Mouse (Mus musculus) intestine, embryonic 16.5 days (tissue): Measurements from ENCODE around the gene Prss34. TPM values are rescaled to one million over a fixed set of nuclear protein-coding genes. Genes with fewer than 3 reads are reported as not detected.

Experiments used
- ATAC-seq: fragments of 200-750 bp; cut with Nextera tagmentation; 2 replicates; pipeline ENCODE4 v1.8.0; 2017; ENCODE audit warnings: moderate TSS enrichment, moderate library complexity
- H3K27ac ChIP-seq: fragments of 300-500 bp; sonication (generic); 2 replicates; pipeline ENCODE4 v1.5.1; 2014; ENCODE audit warnings: mild to moderate bottlenecking, low read length
- H3K27me3 ChIP-seq: fragments of 300-500 bp; sonication (generic); replicated peaks from 2 replicates; pipeline ENCODE4 v1.6.1; 2014; ENCODE audit warnings: low read length, control low read depth, mixed read lengths; ENCODE audit not compliant: control insufficient read depth, insufficient read depth
- H3K36me3 ChIP-seq: fragments of 300-500 bp; sonication (generic); 2 replicates; pipeline ENCODE4 v1.6.1; 2014; ENCODE audit warnings: low read length, control low read depth; ENCODE audit not compliant: control insufficient read depth, insufficient read depth
- H3K4me1 ChIP-seq: fragments of 300-500 bp; sonication (generic); 2 replicates; pipeline ENCODE4 v1.6.1; 2014; ENCODE audit warnings: low read length, control low read depth, mixed read lengths; ENCODE audit not compliant: control insufficient read depth, insufficient read depth
- H3K4me2 ChIP-seq: fragments of 300-500 bp; sonication (generic); 2 replicates; pipeline ENCODE4 v1.6.1; 2014; ENCODE audit warnings: low read depth, low read length, control low read depth
- H3K4me3 ChIP-seq: fragments of 300-500 bp; sonication (generic); 2 replicates; pipeline ENCODE4 v1.5.1; 2014; ENCODE audit warnings: mild to moderate bottlenecking, low read length
- H3K9ac ChIP-seq: fragments of 300-500 bp; sonication (generic); 2 replicates; pipeline ENCODE4 v1.6.1; 2014; ENCODE audit warnings: low read depth, low read length
- H3K9me3 ChIP-seq: fragments of 300-500 bp; sonication (generic); 2 replicates; pipeline ENCODE4 v1.6.1; 2016; ENCODE audit warnings: low read length, control low read depth; ENCODE audit not compliant: control insufficient read depth
- WGBS: fragments of 180-500 bp; shearing (Covaris S2); extraction: QIAGEN DNeasy Blood & Tissue Kit; methylation state at CpG from one replicate; pipeline ENCODE4 v1.1.7; 2014; 5-methylcytosine and 5-hydroxymethylcytosine counted together
- polyA plus RNA-seq: library from polyadenylated mRNA; unstranded; fragments of >200 nt; fragmentation: Nextera tagmentation; extraction: Ambion mirVana; gene quantifications from 2 replicates; pipeline ENCODE4 v1.2.1, GENCODE M21; 2015

Prss34 gene
- polyA plus RNA-seq, 1 experiment from 2014 or later, result 0.39 TPM

DNA sequence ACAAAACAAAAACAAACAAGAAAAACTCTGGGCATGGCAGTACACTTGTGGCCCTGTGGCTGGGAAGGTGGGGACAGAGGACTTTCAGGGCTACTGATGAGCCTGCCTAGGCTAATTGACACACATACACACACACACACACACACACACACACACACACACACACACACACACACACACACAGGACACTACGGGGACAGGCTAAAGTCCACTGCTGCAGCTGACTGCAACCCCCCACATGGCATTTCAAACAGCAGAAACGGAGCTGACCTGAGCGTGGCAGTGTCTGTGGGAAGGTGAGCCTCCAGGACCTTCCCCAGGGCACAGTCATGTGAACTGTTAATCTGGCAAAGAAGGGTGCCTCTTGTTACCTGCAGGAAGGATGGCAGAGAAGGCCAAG lies 43.3 kb downstream of the Prss34 start:
- no peak overlapping the region for H3K4me3 ChIP-seq
- H3K9me3 ChIP-seq, result no peaks in the 10 kb centered on the region
- H3K4me2 ChIP-seq, result no peak overlapping the region
- no peak for ATAC-seq
- WGBS, result 39% methylated on average over 3 of the region's 3 CpGs
- no peaks in the 10 kb centered on the region for H3K27me3 ChIP-seq
- no peak overlapping the region for H3K27ac ChIP-seq
- H3K36me3 ChIP-seq, result no peaks in the 10 kb centered on the region
- no peaks in the 10 kb centered on the region for H3K4me1 ChIP-seq
- no peak overlapping the region for H3K9ac ChIP-seq

DNA sequence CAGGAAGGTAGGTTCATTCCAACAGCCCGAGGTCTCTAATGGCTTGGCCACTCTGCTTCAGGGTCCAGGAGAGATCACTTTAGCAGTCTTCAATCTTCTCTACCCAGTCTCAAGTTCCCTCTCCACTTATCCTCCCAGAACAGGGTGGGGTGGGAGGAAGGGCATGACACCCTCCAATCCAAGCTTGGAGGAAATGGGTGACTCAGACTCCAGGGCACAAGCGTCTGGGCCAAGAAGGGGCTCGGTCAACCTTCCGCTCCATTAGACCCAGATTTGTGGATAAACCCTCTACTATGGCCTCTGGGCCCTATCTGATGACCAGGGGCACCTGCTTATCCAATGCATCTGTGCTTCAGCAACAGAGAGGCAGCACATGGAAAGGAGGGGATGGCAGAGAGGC lies 47.3 kb downstream of the Prss34 start, which contains the start of gene Tpsab1:
TSS of gene Tpsab1 (minus strand) at position 101 of the 400 bp plus-strand sequence.
- Histone ChIP-seq H3K27me3 (no peaks in the 10 kb centered on the region), H3K9ac (no peak within 1 kb of the TSS), H3K4me3 (no peak within 1 kb of the TSS), H3K36me3 (no peaks in the 10 kb centered on the region), H3K4me1 (no peaks in the 10 kb centered on the region), H3K9me3 (no peaks in the 10 kb centered on the region), H3K4me2 (no peak within 1 kb of the TSS), H3K27ac (no peak within 1 kb of the TSS)
- WGBS, result 97% methylated on average over 4 of the region's 4 CpGs
- ATAC-seq, result no peak

Other genes with a start within 250 kb of the Prss34 start
- gene Tmem204, start 214.8 kb upstream of the Prss34 start, polyA plus RNA-seq, result 22.2 and 25.8 TPM in 2 replicates
- 32.1 and 32.3 TPM in 2 replicates for gene Telo2, start 182.4 kb upstream of the Prss34 start, polyA plus RNA-seq
- 0.20 and 0.24 TPM in 2 replicates for gene Ptx4, start 177.6 kb upstream of the Prss34 start, polyA plus RNA-seq
- gene Clcn7, start 165.0 kb upstream of the Prss34 start, polyA plus RNA-seq, result 21.8 and 23.5 TPM in 2 replicates
- gene Ccdc154, start 135.9 kb upstream of the Prss34 start, polyA plus RNA-seq, result 0.15 and 0.18 TPM in 2 replicates
- gene Gm38655, start 122.9 kb upstream of the Prss34 start, polyA plus RNA-seq, result 1.3 and 1.6 TPM in 2 replicates
- 35.1 and 39.7 TPM in 2 replicates for gene BC003965, start 113.8 kb upstream of the Prss34 start, polyA plus RNA-seq
- 4.8 and 5.3 TPM in 2 replicates for gene Unkl, start 110.0 kb upstream of the Prss34 start, polyA plus RNA-seq
- gene Gnptg, start 58.3 kb upstream of the Prss34 start, polyA plus RNA-seq, result 40.6 and 45.8 TPM in 2 replicates
- 33.1 and 37.0 TPM in 2 replicates for gene Tsr3, start 58.2 kb upstream of the Prss34 start, polyA plus RNA-seq
- 2.5 and 4.0 TPM in 2 replicates for gene Baiap3, start 42.0 kb upstream of the Prss34 start, polyA plus RNA-seq
- gene Ube2i, start 23.8 kb upstream of the Prss34 start, polyA plus RNA-seq, result 430 and 478 TPM in 2 replicates
- not detected in 2 replicates for gene Prss28, start 10.3 kb downstream of the Prss34 start, polyA plus RNA-seq
- gene Prss29, start 20.3 kb downstream of the Prss34 start, polyA plus RNA-seq, result not detected in 2 replicates
- 0.22 TPM in 1 of 2 replicates, not detected in the other for gene Tpsab1, start 47.2 kb downstream of the Prss34 start, polyA plus RNA-seq
- 3.7 and 4.5 TPM in 2 replicates for gene Tpsb2, start 67.9 kb downstream of the Prss34 start, polyA plus RNA-seq
- gene Tpsg1, start 70.9 kb downstream of the Prss34 start, polyA plus RNA-seq, result 26.3 and 28.6 TPM in 2 replicates
- 2.2 and 3.0 TPM in 2 replicates for gene Cacna1h, start 135.4 kb downstream of the Prss34 start, polyA plus RNA-seq
- not detected in 2 replicates for gene Tekt4, start 156.2 kb downstream of the Prss34 start, polyA plus RNA-seq
- gene Sstr5, start 198.9 kb downstream of the Prss34 start, polyA plus RNA-seq, result 0.78 and 1.0 TPM in 2 replicates